Mouse (Mus musculus) lung, postnatal 10 days (tissue): Measurements from ENCODE around the gene Slc16a13.

ENCODE experiments used
- DNase-seq: peaks from one replicate; pipeline ENCODE4 v3.0.0; 2021

Gene Slc16a13

GRCm38 (mm10) chr11:70210681-70211080 lies 10.2 kb downstream of the Slc16a13 start:
- no peak for DNase-seq

GRCm38 (mm10) chr11:70208778-70209388 lies 12.0 kb downstream of the Slc16a13 start:
- no peak for DNase-seq

GRCm38 (mm10) chr11:70207283-70207682 lies 13.6 kb downstream of the Slc16a13 start:
- DNase-seq = no peak

- no peak for DNase-seq
These were observed 14.1 kb downstream of the Slc16a13 start for GRCm38 (mm10) chr11:70206801-70207200.

GRCm38 (mm10) chr11:70201691-70202090 lies 19.2 kb downstream of the Slc16a13 start:
- DNase-seq = peak; percentile 91

- no peak for DNase-seq
These were observed 20.7 kb downstream of the Slc16a13 start for GRCm38 (mm10) chr11:70200036-70200608.

- DNase-seq = no peak
These were observed 21.8 kb downstream of the Slc16a13 start for GRCm38 (mm10) chr11:70199107-70199506.

GRCm38 (mm10) chr11:70198332-70198731 lies 22.5 kb downstream of the Slc16a13 start:
- DNase-seq = no peak

- DNase-seq = peak; percentile 79
These were observed 27.2 kb downstream of the Slc16a13 start for GRCm38 (mm10) chr11:70193354-70194285.

- no peak for DNase-seq
These were observed 28.7 kb downstream of the Slc16a13 start for GRCm38 (mm10) chr11:70192157-70192556.

GRCm38 (mm10) chr11:70191188-70191587 lies 29.7 kb downstream of the Slc16a13 start:
- DNase-seq = no peak

- DNase-seq = peak; percentile 14
These were observed 31.3 kb downstream of the Slc16a13 start for GRCm38 (mm10) chr11:70189319-70190134.

GRCm38 (mm10) chr11:70185120-70185519 lies 35.7 kb downstream of the Slc16a13 start:
- no peak for DNase-seq

- no peak for DNase-seq
These were observed 40.4 kb downstream of the Slc16a13 start for GRCm38 (mm10) chr11:70180496-70180895.

- DNase-seq = peak; percentile 47
These were observed 41.5 kb downstream of the Slc16a13 start for GRCm38 (mm10) chr11:70179401-70179800.

- DNase-seq = no peak
These were observed 42.1 kb downstream of the Slc16a13 start for GRCm38 (mm10) chr11:70178756-70179155.

GRCm38 (mm10) chr11:70178311-70178710 lies 42.6 kb downstream of the Slc16a13 start:
- DNase-seq = no peak

GRCm38 (mm10) chr11:70177647-70178046 lies 43.2 kb downstream of the Slc16a13 start:
- peak; percentile 24 for DNase-seq

GRCm38 (mm10) chr11:70174491-70174890 lies 46.4 kb downstream of the Slc16a13 start:
- DNase-seq = no peak

- peak; percentile 13 for DNase-seq
These were observed 48.6 kb downstream of the Slc16a13 start for GRCm38 (mm10) chr11:70172298-70172697.

- peak; percentile 54 for DNase-seq
These were observed 49.0 kb downstream of the Slc16a13 start for GRCm38 (mm10) chr11:70171847-70172246.

GRCm38 (mm10) chr11:70171181-70171580 lies 49.7 kb downstream of the Slc16a13 start:
- DNase-seq = no peak

GRCm38 (mm10) chr11:70170291-70170690 lies 50.6 kb downstream of the Slc16a13 start:
- no peak for DNase-seq
